Mouse (Mus musculus) fat pad, adult 2 months (tissue): ENCODE data around the gene Col6a4.

Experiments
- DNase-seq: peaks from one replicate; pipeline ENCODE4 v3.0.0-alpha.2; 2011; ENCODE audit warnings: low read depth, low spot score; ENCODE audit errors: extremely low read depth

Col6a4 gene

GRCm38 (mm10) chr9:106073956-106074355 is 22.6 kb downstream of the Col6a4 start:
- no peak for DNase-seq

GRCm38 (mm10) chr9:106071651-106072050 is 24.9 kb downstream of the Col6a4 start:
- DNase-seq = no peak

- DNase-seq = no peak
Observed at GRCm38 (mm10) chr9:106053446-106053845, 43.1 kb downstream of the Col6a4 start.

GRCm38 (mm10) chr9:106043921-106044503 is 52.6 kb downstream of the Col6a4 start:
- DNase-seq = no peak

- DNase-seq = no peak
Observed at GRCm38 (mm10) chr9:106039915-106040659, 56.5 kb downstream of the Col6a4 start.

GRCm38 (mm10) chr9:106039276-106039675 is 57.3 kb downstream of the Col6a4 start:
- no peak for DNase-seq

GRCm38 (mm10) chr9:106038865-106039264 is 57.7 kb downstream of the Col6a4 start:
- DNase-seq = no peak

- DNase-seq = no peak
Observed at GRCm38 (mm10) chr9:106015666-106016065, 80.9 kb downstream of the Col6a4 start.

- no peak for DNase-seq
Observed at GRCm38 (mm10) chr9:106013139-106013538, 83.4 kb downstream of the Col6a4 start.

GRCm38 (mm10) chr9:105997955-105998354 is 98.6 kb downstream of the Col6a4 start:
- no peak for DNase-seq

GRCm38 (mm10) chr9:105992425-105992824 is 104.2 kb downstream of the Col6a4 start:
- DNase-seq = no peak

- no peak for DNase-seq
Observed at GRCm38 (mm10) chr9:105990099-105990498, 106.5 kb downstream of the Col6a4 start.

- DNase-seq = no peak
Observed at GRCm38 (mm10) chr9:105989468-105989867, 107.1 kb downstream of the Col6a4 start.

- DNase-seq = no peak
Observed at GRCm38 (mm10) chr9:105988096-105988495, 108.5 kb downstream of the Col6a4 start.

GRCm38 (mm10) chr9:105984931-105985519 is 111.6 kb downstream of the Col6a4 start:
- DNase-seq = no peak

GRCm38 (mm10) chr9:105978479-105978878 is 118.1 kb downstream of the Col6a4 start:
- DNase-seq = no peak

GRCm38 (mm10) chr9:105976871-105977270 is 119.7 kb downstream of the Col6a4 start:
- no peak for DNase-seq

- DNase-seq = no peak
Observed at GRCm38 (mm10) chr9:105976314-105976713, 120.3 kb downstream of the Col6a4 start.

GRCm38 (mm10) chr9:105973736-105974135 is 122.8 kb downstream of the Col6a4 start:
- no peak for DNase-seq

- no peak for DNase-seq
Observed at GRCm38 (mm10) chr9:105972031-105972430, 124.6 kb downstream of the Col6a4 start.

GRCm38 (mm10) chr9:105971351-105971894 is 125.2 kb downstream of the Col6a4 start:
- no peak for DNase-seq

- no peak for DNase-seq
Observed at GRCm38 (mm10) chr9:105970901-105971300, 125.7 kb downstream of the Col6a4 start.
